Mouse (Mus musculus) hindbrain, embryonic 13.5 days (tissue): ENCODE measurements around the gene Kbtbd4. TPM values are rescaled to one million over a fixed set of nuclear protein-coding genes. Genes with fewer than 3 reads are reported as not detected.

Experiments used
- ATAC-seq: fragments of 200-750 bp; cut with Nextera tagmentation; 2 replicates; pipeline ENCODE4 v1.8.0; 2017; ENCODE audit warnings: moderate TSS enrichment; ENCODE audit not compliant: low FRiP score
- H3K27ac ChIP-seq: fragments of 300-500 bp; sonication (generic); 2 replicates; pipeline ENCODE4 v1.5.1; 2015; ENCODE audit warnings: inconsistent platforms, mild to moderate bottlenecking, moderate library complexity
- H3K27me3 ChIP-seq: fragments of 300-500 bp; sonication (generic); 2 replicates; pipeline ENCODE4 v1.6.1; 2015; ENCODE audit warnings: mild to moderate bottlenecking, inconsistent platforms
- H3K36me3 ChIP-seq: fragments of 300-500 bp; sonication (generic); 2 replicates; pipeline ENCODE4 v1.6.1; 2015; ENCODE audit warnings: mild to moderate bottlenecking, inconsistent platforms
- H3K4me1 ChIP-seq: fragments of 300-500 bp; sonication (generic); replicated peaks from 2 replicates; pipeline ENCODE4 v1.6.1; 2015; ENCODE audit warnings: inconsistent platforms
- H3K4me2 ChIP-seq: fragments of 300-500 bp; sonication (generic); 2 replicates; pipeline ENCODE4 v1.6.1; 2015; ENCODE audit warnings: inconsistent platforms, mild to moderate bottlenecking, moderate library complexity
- H3K4me3 ChIP-seq: fragments of 300-500 bp; sonication (generic); 2 replicates; pipeline ENCODE4 v1.5.1; 2015; ENCODE audit warnings: mild to moderate bottlenecking, inconsistent platforms
- H3K9ac ChIP-seq: fragments of 300-500 bp; sonication (generic); 2 replicates; pipeline ENCODE4 v1.6.1; 2015; ENCODE audit warnings: mild to moderate bottlenecking, inconsistent platforms
- H3K9me3 ChIP-seq: fragments of 300-500 bp; sonication (generic); 2 replicates; pipeline ENCODE4 v1.6.1; 2016; ENCODE audit warnings: inconsistent platforms
- WGBS: fragments of 180-500 bp; shearing (Covaris S2); methylation state at CpG from one replicate; pipeline ENCODE4 v1.1.7; 2015; 5-methylcytosine and 5-hydroxymethylcytosine counted together
- polyA plus RNA-seq: library from polyadenylated mRNA; unstranded; fragments of >200 nt; fragmentation: Nextera tagmentation; extraction: Ambion mirVana; gene quantifications from 2 replicates; pipeline ENCODE4 v1.2.1, GENCODE M21; 2015

Kbtbd4 gene
- polyA plus RNA-seq, 1 experiment from 2014 or later, result 61.6 TPM

DNA sequence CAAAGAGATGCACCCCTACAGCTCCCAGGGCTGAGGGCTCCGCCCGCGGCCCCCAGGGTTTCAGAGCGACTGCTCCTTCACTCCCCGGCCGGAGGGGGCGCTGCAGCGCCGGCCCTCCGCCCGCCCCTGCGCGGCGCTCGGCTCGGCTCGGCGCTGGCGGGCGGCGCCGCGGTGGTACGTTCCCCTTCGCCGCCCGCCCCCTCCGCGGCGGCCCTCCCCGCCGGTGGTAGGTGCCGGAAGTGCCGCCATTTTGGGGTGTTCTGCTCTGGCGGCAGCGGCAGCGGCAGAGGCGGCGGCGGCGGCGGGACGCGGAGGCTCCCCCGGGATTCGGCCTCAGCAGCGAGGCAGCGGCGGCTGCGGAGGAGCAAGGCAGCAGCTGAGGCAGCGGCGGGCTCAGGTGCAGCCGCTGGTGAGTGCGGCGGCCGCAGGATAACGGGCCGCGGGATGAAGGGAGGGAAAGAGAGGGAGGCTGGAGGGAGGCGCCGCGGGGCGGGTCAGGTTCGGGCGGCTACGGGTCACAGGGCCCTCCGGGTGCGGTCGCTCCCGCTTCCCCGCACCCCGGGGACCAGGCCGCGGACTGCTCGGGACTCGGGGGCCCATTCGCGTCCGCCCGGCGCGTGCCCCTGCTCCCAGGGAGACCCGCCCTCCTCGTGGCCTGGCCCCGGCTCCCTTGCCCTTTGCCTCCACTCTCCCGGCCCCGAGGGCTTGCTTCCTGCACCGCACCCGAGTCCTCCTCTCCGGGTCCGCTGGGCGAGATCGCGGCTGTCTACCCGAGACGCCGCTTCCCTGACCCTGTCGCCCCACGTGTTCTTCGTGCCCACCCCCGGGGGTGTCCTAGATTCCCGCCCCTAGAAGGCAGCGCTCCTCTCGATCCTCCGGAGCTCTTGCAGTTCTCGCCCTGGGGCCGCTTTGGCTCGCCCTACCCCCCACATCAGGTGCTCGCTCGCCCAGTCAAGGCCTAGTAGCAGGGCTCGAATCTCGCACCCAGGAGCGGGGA lies 36.0 kb downstream of the Kbtbd4 start, which contains the start of gene Celf1:
Celf1 (plus strand) TSS at position 150 of the 997 bp plus-strand sequence.
- H3K9me3 ChIP-seq, result no peaks in the 10 kb centered on the region
- peak within 1 kb of the TSS; percentile 94 for H3K4me3 ChIP-seq
- peak within 1 kb of the TSS; percentile 98 for H3K27ac ChIP-seq
- under 1% methylated on average over 91 of the region's 113 CpGs for WGBS
- no peaks in the 10 kb centered on the region for H3K27me3 ChIP-seq
- peaks cover 43% of the 10 kb centered on the region for H3K4me1 ChIP-seq
- no peaks in the 10 kb centered on the region for H3K36me3 ChIP-seq
- peak within 1 kb of the TSS; percentile 61 for H3K4me2 ChIP-seq
- ATAC-seq, result peak; percentile 95
- H3K9ac ChIP-seq, result peak within 1 kb of the TSS; percentile 98

DNA sequence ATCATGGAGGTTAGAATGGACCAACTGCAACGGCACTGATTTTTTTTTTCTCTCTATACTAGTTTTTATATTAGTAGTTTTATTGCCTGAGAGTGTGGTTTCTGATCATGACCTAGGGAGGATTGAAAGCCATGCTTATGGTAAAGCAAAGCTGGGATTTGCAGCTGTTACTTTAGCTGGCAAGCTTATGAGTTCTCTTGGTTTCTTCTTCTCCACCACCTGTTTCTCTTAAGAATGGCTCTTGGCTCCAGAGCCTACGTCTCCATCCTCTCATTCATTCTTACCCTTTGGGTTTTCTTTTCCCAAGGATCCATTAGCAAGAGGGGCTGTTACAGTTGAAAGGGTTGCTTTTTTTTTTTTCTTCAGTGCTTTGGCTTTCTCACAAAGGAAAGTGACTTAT lies 37.2 kb downstream of the Kbtbd4 start:
- WGBS, result 53% methylated on average over 2 of the region's 2 CpGs
- peak overlapping the region; percentile 94 for H3K4me3 ChIP-seq
- H3K27ac ChIP-seq, result no peak overlapping the region
- H3K9ac ChIP-seq, result peak overlapping the region; percentile 98; the same call in 1 of the 2 replicates
- H3K27me3 ChIP-seq, result no peaks in the 10 kb centered on the region
- H3K9me3 ChIP-seq, result no peaks in the 10 kb centered on the region
- peak overlapping the region; percentile 61 for H3K4me2 ChIP-seq
- ATAC-seq, result no peak
- H3K4me1 ChIP-seq, result peaks cover 43% of the 10 kb centered on the region
- H3K36me3 ChIP-seq, result no peaks in the 10 kb centered on the region

DNA sequence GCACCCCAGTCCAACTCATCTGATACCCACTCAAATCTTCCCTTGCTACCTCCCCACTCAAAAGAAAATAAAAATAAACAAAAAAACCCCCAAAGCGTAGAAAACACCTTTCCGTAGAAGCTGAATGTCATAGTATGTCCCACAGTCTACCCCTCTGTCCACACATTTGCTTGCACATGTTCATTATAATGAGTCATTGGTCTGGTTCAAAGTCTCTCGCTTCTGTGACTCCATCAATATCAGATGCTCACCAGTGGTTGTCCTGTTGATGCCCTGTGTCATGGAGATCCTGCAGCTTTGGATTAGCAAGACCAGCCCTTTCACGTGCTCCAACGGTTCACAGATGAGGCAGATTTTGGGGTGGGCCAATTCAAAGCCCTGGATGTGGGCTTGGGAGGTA lies 45.6 kb downstream of the Kbtbd4 start:
- Histone ChIP-seq H3K27me3 (no peaks in the 10 kb centered on the region), H3K4me1 (peaks cover 11% of the 10 kb centered on the region), H3K9me3 (no peaks in the 10 kb centered on the region), H3K4me3 (no peak overlapping the region), H3K36me3 (no peaks in the 10 kb centered on the region), H3K27ac (no peak overlapping the region), H3K9ac (no peak overlapping the region), H3K4me2 (no peak overlapping the region)
- 91% methylated on average over 5 of the region's 5 CpGs for WGBS
- no peak for ATAC-seq

DNA sequence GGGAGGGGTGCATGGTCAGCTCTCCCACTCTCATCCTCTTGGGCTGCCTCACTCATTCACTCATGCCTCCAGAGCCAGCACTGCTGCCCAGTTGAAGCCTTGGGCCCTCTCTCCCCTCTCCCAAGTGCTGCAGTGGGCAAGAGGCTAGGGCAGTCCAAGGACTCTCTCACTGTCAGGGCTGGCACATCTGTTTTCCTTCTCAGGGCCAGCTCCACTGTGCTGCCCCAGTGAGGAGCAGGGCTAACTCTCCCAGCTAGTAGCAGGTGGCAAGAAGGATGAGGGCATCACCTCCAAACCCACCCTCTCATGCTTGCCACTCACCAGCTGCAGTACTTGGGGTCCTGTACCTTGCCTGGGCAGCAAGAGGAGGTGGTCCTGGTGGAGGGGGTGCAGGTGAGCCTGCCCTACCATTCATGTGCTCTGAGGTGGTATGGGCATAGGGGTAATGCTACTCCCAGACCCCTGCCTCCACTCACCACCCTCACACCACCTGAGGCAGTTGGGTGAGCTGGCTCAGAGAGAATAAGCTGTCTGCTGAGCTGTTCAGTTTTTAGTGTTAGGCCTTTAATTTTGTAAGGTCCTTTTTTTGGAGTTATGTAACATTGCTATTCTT lies 46.1 kb downstream of the Kbtbd4 start:
- H3K9ac ChIP-seq, result no peak overlapping the region
- H3K4me3 ChIP-seq, result no peak overlapping the region
- no peaks in the 10 kb centered on the region for H3K36me3 ChIP-seq
- H3K27me3 ChIP-seq, result no peaks in the 10 kb centered on the region
- H3K9me3 ChIP-seq, result no peaks in the 10 kb centered on the region
- H3K27ac ChIP-seq, result no peak overlapping the region
- H3K4me1 ChIP-seq, result peaks cover 14% of the 10 kb centered on the region
- ATAC-seq, result peak; percentile 66
- H3K4me2 ChIP-seq, result no peak overlapping the region

DNA sequence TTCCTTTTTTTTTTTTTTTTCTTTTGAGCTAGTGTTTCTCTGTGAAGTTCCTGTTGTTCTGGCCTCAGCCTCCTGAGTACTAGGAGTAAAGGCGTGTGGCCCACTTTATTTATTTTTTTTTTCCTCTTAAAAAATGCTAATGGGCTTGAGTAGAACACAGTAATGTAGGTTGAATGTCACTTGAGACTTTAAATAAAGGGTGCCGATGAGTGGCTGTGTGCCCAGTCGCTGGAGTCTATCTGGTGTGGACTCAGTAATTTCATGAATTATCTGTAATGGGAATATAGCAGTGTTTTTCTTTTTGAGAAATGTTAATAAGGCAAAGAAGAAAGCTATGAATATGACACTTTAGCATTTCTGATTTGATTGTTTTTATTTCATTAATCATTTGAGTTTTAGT lies 48.9 kb downstream of the Kbtbd4 start:
- no peaks in the 10 kb centered on the region for H3K27me3 ChIP-seq
- no peak overlapping the region for H3K4me3 ChIP-seq
- no peaks in the 10 kb centered on the region for H3K36me3 ChIP-seq
- H3K27ac ChIP-seq, result no peak overlapping the region
- H3K9ac ChIP-seq, result no peak overlapping the region
- ATAC-seq, result no peak
- 72% methylated on average over 3 of the region's 3 CpGs for WGBS
- no peaks in the 10 kb centered on the region for H3K9me3 ChIP-seq
- no peak overlapping the region for H3K4me2 ChIP-seq
- H3K4me1 ChIP-seq, result peaks cover 23% of the 10 kb centered on the region

DNA sequence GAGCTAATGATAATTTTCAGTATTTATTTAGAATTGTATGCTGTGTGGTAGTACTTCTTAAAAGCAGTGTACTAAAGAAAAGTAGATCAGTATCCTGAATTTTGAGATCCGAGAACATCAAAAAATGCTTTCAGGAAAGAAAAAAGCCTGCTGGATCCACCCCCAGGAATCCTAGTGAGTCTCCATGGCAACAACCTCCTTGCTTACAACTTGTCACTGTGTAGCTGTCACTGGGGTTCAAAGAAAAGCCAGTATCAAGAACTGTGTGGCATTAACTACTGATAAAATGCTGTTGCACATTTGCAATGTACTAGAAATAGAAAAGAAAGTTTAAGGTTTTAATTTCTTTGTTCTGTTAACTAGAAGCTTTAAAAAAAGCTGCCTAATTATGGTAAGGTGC lies 51.5 kb downstream of the Kbtbd4 start:
- no peaks in the 10 kb centered on the region for H3K27me3 ChIP-seq
- no peak for ATAC-seq
- H3K4me3 ChIP-seq, result no peak overlapping the region
- H3K9ac ChIP-seq, result no peak overlapping the region
- 11% methylated on average over 1 of the region's 1 CpGs for WGBS
- 0 out of 2 replicates have a peak overlapping the region, but pooled peaks have one; percentile 40 for H3K27ac ChIP-seq
- peaks cover 14% of the 10 kb centered on the region for H3K4me1 ChIP-seq
- H3K9me3 ChIP-seq, result no peaks in the 10 kb centered on the region
- H3K4me2 ChIP-seq, result no peak overlapping the region
- no peaks in the 10 kb centered on the region for H3K36me3 ChIP-seq

DNA sequence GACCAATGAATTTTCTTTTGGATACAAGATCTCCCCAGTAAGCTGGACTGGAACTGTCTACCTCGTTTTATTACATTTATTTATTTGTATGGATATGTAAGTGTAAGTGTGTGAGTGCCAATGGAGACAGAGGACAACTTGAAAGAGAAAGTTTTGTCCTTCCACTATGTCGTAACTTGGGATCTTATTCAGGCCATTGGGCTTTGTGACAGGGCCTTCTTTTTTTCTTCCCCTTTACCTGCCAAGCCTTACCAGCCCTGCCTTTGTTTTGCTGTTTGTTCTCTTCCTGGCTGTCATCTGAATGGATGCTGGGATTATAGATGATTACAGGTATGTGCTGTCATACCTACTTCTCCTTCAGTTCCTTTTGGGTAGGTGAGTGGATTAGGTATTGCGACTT lies 54.3 kb downstream of the Kbtbd4 start:
- no peak for ATAC-seq
- 83% methylated on average over 3 of the region's 3 CpGs for whole genome bisulfite sequencing
- no peak overlapping the region for H3K4me3 ChIP-seq
- H3K27me3 ChIP-seq, result no peaks in the 10 kb centered on the region
- no peak overlapping the region for H3K4me2 ChIP-seq
- H3K27ac ChIP-seq, result no peak overlapping the region
- no peak overlapping the region for H3K9ac ChIP-seq
- no peaks in the 10 kb centered on the region for H3K9me3 ChIP-seq
- H3K4me1 ChIP-seq, result peaks cover 12% of the 10 kb centered on the region
- H3K36me3 ChIP-seq, result no peaks in the 10 kb centered on the region

DNA sequence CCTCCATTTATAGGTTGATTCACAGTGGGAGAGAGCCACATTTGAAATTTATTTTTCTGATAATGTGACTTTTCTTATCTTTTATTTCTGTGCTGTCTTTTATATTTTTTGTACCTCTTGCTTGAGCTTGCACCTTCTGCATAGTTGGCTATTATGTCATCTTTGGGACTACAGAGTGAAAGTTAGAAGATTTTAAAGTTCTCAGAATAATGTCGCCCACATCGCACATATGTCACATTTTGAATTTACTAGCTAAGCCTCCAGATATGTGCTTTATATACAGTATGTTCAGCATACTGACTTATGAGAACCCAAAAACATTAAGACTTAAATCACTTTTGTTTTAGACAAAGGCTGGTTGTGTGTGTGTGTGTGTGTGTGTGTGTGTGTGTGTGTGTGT lies 55.5 kb downstream of the Kbtbd4 start:
- Histone ChIP-seq H3K9me3 (no peaks in the 10 kb centered on the region), H3K9ac (no peak overlapping the region), H3K27me3 (no peaks in the 10 kb centered on the region), H3K27ac (no peak overlapping the region), H3K36me3 (no peaks in the 10 kb centered on the region), H3K4me3 (no peak overlapping the region), H3K4me1 (peaks cover 19% of the 10 kb centered on the region), H3K4me2 (no peak overlapping the region)
- 95% methylated on average over 2 of the region's 2 CpGs for WGBS
- ATAC-seq, result no peak

Other genes starting within 250 kb of the Kbtbd4 start
- 23.2 and 24.9 TPM in 2 replicates for gene Nup160, start 227.5 kb upstream of the Kbtbd4 start, polyA plus RNA-seq
- 113 and 114 TPM in 2 replicates for gene Fnbp4, start 159.4 kb upstream of the Kbtbd4 start, polyA plus RNA-seq
- gene Agbl2, start 122.0 kb upstream of the Kbtbd4 start, polyA plus RNA-seq, result 0.78 and 1.7 TPM in 2 replicates
- 258 and 261 TPM in 2 replicates for gene Mtch2, start 57.6 kb upstream of the Kbtbd4 start, polyA plus RNA-seq
- gene C1qtnf4, start 18.9 kb upstream of the Kbtbd4 start, polyA plus RNA-seq, result 31.2 and 46.2 TPM in 2 replicates
- 212 and 215 TPM in 2 replicates for gene Ndufs3, start 87 bp downstream of the Kbtbd4 start, polyA plus RNA-seq
- 108 and 121 TPM in 2 replicates for gene Celf1, start 35.6 kb downstream of the Kbtbd4 start, polyA plus RNA-seq
- gene Rapsn, start 130.9 kb downstream of the Kbtbd4 start, polyA plus RNA-seq, result 0.99 and 1.6 TPM in 2 replicates
- gene Psmc3, start 149.3 kb downstream of the Kbtbd4 start, polyA plus RNA-seq, result 238 and 241 TPM in 2 replicates
- 28.1 and 29.4 TPM in 2 replicates for gene Slc39a13, start 165.7 kb downstream of the Kbtbd4 start, polyA plus RNA-seq
- gene Spi1, start 177.7 kb downstream of the Kbtbd4 start, polyA plus RNA-seq, result 3.5 and 3.9 TPM in 2 replicates
- gene Mybpc3, start 213.4 kb downstream of the Kbtbd4 start, polyA plus RNA-seq, result 0.23 and 0.58 TPM in 2 replicates